Mouse (Mus musculus) c-Kit-positive CD71-positive TER-119-negative erythroid progenitor cells, embryonic 14.5 days (primary cell): ENCODE measurements around the gene Tyk2.

ENCODE experiments used
- DNase-seq: peaks from one replicate; pipeline ENCODE4 v3.0.0-alpha.2; 2013; ENCODE audit warnings: low read depth

Tyk2 gene

DNA sequence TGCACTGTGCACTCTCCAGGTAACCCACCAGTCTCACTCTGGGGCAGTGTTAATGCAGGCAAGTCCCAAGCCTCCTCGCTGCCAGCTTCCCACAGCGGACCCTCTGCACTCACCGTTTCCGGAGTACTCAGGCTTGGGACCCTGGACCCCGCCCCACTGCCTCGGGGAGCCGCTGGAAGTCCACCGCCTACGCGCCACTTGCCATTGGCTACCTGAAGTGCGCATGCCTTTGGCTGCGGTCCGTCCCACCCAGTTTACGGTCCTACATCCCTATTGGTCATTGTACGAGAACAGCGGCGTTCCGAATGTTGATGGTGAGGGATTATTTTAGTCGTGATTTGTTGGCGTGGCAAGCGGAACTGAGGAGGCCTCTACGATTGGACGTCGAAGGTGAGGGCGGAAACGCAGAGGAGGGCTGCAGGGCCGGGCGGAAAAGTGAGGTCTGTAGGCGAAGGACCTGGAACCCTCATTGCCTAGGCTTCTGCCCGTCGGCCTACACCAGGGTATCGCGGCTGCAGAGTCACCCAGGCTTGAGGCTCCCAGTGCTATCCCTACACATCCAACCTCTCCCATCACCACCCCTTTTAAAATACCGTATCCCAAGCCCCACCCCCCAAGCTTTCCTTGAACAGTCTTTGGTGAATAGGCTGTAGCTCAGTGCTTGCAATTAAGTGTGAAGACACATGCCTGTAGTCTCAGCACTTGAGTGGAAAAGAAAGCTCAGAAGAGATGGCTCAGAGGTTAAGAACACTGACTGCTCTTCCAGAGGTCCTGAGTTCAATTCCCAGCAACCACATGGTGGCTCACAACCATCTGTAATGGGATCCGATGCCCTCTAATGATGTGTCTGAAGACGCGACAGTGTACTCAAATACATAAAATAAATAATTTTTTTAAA, at the start of gene Tyk2:
Gene Tyk2, minus strand, starts transcription at position 185 of the 898 bp plus-strand sequence.
- peak; percentile 93 for DNase-seq

DNA sequence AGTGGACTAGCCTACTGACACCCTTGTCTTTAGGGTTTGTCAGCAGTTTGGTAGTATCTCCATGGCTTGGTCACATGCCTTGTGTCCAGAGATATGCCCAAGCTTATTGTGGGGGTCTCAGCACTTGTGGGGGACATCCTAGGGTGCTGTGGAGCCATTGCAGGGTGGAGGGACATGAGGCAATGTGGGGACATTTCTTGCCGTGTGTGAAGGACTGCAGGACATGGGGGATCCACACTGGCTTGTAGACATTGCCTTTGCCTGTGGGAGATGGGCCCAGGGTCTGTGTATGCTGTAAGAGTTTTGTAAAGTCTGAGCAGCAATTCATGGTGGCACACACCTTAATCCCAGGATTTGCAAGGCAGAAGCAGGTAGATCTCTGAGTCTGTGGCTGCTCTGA, 49.8 kb upstream of the Tyk2 start:
- DNase-seq, result no peak

DNA sequence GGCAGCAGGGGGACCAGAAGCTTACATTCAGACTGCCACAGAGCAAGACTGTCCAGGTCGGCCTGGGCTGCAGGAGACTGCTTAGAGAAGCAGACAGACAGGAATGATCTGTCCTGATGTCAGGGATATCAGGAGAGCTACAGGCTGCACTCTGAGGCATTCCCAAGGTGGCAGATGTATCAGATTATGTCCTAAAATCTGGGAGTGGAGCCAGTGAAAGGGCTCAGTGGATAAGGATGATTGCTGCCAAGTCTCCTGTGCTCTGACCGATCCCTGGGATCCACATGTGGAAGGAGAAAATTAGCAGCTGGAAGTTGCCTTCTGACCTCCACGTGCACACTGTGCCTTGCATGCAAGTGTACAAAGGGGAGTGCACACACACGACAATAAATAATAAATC, 49.4 kb upstream of the Tyk2 start:
- DNase-seq, result no peak

- no peak for DNase-seq
Measured at GRCm38 (mm10) chr9:21172364-21172763, 41.3 kb upstream of the Tyk2 start.

DNA sequence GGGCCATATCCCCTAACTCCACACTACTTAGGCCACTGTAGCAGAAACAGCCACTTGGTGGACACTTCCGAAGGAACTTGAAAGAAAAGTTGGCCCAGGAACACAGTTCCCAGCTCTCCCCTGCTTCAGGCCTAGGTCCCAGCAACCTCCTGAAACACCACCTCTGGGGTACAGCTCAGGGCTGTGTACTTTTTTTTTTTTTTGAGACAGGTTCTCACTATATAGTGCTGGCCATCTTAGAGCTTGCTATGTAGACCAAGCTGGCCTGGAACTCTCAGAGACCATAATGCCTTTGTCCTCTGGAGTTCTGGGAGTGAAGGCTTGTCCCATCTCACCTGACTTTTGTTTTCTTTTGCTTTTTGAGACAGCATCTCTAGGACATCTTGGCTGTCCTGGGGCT, 38.1 kb upstream of the Tyk2 start:
- no peak for DNase-seq

GRCm38 (mm10) chr9:21168161-21169123, 37.4 kb upstream of the Tyk2 start:
- peak; percentile 85 for DNase-seq

DNA sequence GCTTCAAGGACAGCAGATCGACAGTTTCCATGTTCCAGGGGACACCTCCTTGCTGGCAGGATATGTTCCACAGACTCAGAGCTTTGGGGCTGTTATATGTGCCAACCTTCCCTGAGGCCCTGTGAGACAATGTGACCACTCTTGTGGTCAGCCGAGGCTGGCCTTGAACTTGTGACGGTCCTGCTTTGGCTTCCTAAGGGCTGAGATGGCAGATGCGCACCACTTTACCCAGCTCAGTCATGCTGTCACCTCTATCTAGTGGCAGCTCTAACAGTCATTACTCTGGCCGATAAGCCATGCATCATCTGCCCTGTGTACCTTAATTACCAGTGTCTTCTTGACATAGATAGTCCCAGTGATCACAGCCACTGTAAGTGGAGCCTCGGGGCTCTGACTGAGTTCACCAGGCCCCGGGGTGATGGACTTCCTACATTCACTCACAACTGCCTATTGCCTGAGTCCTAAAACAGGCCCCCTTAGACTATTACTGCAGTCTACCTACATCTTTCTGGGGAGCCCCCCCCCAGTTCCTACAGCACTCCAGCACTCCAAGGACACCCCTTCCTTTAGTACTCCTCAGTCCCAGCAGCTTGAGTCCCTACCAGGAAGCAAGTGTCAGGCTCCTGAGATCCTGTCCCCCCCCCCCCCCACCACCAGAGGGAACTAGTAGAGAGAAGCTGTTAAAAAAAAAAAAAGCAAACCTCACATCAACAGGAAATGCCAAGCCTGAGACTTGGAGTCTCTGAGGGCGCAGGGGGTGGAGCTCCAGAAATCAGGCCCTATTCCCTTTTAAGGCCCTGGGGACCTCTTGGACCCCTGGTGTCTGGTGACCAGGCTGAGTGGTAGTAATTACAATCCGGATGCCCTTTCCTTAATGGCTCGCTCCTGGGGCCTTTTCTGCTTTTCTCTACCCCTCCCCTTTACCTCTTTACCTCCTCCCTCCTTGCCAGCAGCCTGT, 36.4 kb upstream of the Tyk2 start:
- no peak for DNase-seq

DNA sequence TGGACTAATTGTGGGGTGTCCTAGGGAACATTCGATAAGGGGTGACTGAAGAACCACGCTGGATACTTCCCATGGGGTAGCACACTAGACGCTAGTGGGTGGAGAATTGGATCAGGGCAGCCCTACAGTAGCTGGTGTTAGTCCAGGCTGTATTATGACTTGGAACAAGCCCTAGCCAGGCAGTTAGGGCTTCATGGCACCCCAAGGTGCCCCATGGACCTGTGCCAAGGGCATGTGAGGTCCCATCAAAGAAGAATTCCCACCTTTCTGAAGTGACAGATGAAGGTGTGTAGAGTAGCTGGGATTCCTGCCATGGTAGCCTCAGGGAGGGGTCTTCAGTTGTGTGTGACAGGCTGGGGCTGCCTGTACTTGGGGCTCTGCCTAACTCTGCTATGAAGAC, 35.5 kb upstream of the Tyk2 start:
- DNase-seq, result no peak

DNA sequence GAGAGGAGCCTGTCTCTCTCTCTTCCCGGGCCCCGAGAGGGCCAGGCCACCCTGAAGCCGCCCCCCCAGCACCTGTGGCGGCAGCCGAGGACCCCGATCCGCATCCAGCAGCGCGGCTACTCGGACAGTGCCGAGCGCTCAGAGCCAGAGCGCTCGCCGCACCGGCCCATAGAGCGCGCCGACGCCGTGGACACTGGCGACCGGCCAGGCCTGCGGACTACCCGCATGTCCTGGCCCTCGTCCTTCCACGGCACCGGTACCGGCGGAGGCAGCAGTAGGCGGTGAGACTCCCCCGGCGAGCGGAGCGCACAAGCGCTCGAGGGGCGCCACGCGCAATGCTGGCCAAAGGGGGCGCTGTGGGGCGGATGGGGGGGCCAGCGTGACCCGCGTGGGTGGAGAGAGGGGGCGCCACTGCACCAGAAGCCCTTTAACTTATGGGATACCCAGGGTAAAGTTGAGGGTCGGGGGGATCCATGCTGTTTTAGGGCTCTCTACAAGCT, 35.0 kb upstream of the Tyk2 start:
- DNase-seq, result no peak

- no peak for DNase-seq
Measured at GRCm38 (mm10) chr9:21165041-21165951, 34.3 kb upstream of the Tyk2 start, which contains the start of gene Pde4a. TSS of gene Pde4a (plus strand) at chr9:21165714.

GRCm38 (mm10) chr9:21164072-21164471, 33.0 kb upstream of the Tyk2 start:
- DNase-seq, result no peak

- no peak for DNase-seq
Measured at GRCm38 (mm10) chr9:21163086-21164050, 32.3 kb upstream of the Tyk2 start.

- DNase-seq, result peak; percentile 74
Measured at GRCm38 (mm10) chr9:21161209-21161909, 30.3 kb upstream of the Tyk2 start.

- no peak for DNase-seq
Measured at GRCm38 (mm10) chr9:21154787-21155186, 23.7 kb upstream of the Tyk2 start.

DNA sequence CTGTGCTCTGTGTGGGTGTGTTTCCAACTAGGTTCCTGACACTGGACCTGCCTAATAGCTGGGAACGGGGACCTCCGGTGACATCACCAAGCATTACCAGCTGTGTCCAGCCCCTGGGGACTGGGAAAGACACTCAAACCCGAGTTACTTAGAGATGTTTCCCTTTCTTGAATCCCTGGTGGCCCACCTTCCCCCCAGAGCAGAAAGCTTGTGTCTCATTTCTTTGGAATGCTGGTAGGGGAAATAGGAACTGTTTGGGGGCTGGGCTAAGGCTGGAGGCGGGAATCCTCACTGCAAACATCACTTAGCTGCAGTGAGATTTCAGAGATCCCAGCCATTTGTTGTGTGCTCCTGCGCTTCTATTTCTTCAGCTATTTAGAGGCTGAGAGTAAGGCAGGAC, 22.8 kb upstream of the Tyk2 start:
- DNase-seq, result no peak

DNA sequence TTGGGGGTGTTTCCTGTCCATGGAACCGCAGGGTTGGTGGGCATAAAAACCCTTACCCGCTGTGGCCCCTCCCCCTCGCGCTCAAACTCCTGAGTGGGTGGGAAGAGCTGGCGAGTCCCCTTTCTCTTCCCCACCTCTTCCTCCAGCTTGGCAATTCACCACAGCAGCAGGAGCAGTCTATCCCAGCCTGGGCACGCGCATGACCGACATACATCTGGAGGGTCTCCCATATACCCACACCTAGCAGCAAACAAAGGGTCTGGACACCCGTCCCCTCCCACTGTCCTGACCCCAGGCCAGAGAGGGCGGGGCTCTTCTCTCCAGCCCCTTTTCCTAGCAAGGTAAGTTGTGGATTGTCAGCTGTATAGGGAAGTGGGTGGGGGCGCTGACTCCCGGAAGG, 22.3 kb upstream of the Tyk2 start:
- DNase-seq, result no peak

DNA sequence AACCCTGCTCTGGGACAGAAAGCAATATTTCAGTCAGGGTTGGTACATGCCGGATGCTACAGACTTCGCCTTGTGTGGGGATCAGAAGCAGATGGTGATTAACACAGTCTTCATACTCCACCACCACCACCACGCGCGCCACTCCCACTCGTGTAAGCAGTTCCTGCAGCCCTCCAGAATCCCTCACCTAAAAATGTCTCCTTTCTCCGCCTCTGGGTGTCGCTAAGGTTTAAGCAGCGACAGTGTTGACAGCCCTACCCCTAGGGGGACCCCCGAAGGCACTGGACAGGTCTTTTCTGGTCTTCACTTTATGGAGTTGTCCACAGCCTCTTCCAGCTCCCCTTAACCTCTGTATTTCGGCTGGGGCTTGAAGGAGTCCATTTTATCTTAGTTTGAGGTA, 21.7 kb upstream of the Tyk2 start:
- no peak for DNase-seq

GRCm38 (mm10) chr9:21149654-21150419, 18.8 kb upstream of the Tyk2 start, which contains the start of gene Cdc37:
TSS of gene Cdc37 (minus strand) at chr9:21149982.
- DNase-seq, result peak; percentile 88
